Mouse (Mus musculus) ES-E14 (cell line): ENCODE results near the gene Sccpdh. TPM values are rescaled to one million over a fixed set of nuclear protein-coding genes. Genes with fewer than 3 reads are reported as not detected.
"Not testable (repeated sequence)": the region's sequence is repeated elsewhere in the genome, so short reads cannot be mapped to it uniquely, and the experiment has no call there.

ENCODE experiments used
- DNase-seq: peaks from one replicate; pipeline ENCODE4 v3.0.0-alpha.2; 2013; ENCODE audit warnings: low read depth, low spot score
- H3K27ac ChIP-seq: 2 replicates; pipeline ENCODE4 v1.5.1; 2012; ENCODE audit warnings: low read depth, mild to moderate bottlenecking, low read length, moderate library complexity, mixed read lengths; ENCODE audit not compliant: poor library complexity, insufficient read depth, severe bottlenecking
- H3K36me3 ChIP-seq: 2 replicates; pipeline ENCODE4 v1.6.1; 2012; ENCODE audit warnings: mild to moderate bottlenecking, low read length, moderate library complexity, mixed read lengths; ENCODE audit not compliant: control insufficient read depth, poor library complexity, insufficient read depth, severe bottlenecking
- H3K4me1 ChIP-seq, 2 experiments: fragments of 150-350 bp in 1 of 2; sonication (generic) in 1 of 2; 2 replicates each; pipeline ENCODE4 v1.6.1; 2012; ENCODE audit warnings: low read length in 2 of 2, mild to moderate bottlenecking in 1 of 2, mixed read lengths in 1 of 2; ENCODE audit not compliant: control insufficient read depth in 2 of 2, insufficient read depth in 2 of 2, poor library complexity in 1 of 2
- H3K4me3 ChIP-seq, 2 experiments: fragments of 150-350 bp in 1 of 2; sonication (generic) in 1 of 2; 2 replicates each; pipeline ENCODE4 v1.5.1; 2012; ENCODE audit warnings: low read length in 2 of 2, low read depth in 1 of 2, mild to moderate bottlenecking in 1 of 2, mixed read lengths in 1 of 2; ENCODE audit not compliant: insufficient read depth in 1 of 2, poor library complexity in 1 of 2, severe bottlenecking in 1 of 2
- H3K9ac ChIP-seq: 2 replicates; pipeline ENCODE4 v1.6.1; 2012; ENCODE audit warnings: low read depth, mild to moderate bottlenecking, low read length, mixed read lengths; ENCODE audit not compliant: poor library complexity, insufficient read depth, severe bottlenecking
- H3K9me3 ChIP-seq: fragments of 150-350 bp; sonication (generic); 2 replicates; pipeline ENCODE4 v1.6.1; 2012; ENCODE audit warnings: low read depth, mild to moderate bottlenecking, low read length; ENCODE audit not compliant: control insufficient read depth, insufficient read depth
- CHD2 ChIP-seq: IDR thresholded peaks from 2 replicates; pipeline ENCODE4 v1.6.1; 2014; ENCODE audit warnings: mild to moderate bottlenecking, low read depth, low read length, inconsistent platforms
- HCFC1 ChIP-seq: IDR thresholded peaks from 2 replicates; pipeline ENCODE4 v1.6.1; 2012; ENCODE audit warnings: low read length, inconsistent platforms, borderline replicate concordance; ENCODE audit not compliant: insufficient read depth
- MAFK ChIP-seq: IDR thresholded peaks from 2 replicates; pipeline ENCODE4 v1.6.1; 2014; ENCODE audit warnings: mild to moderate bottlenecking, low read depth, low read length, inconsistent platforms; ENCODE audit not compliant: insufficient read depth
- ZC3H11A ChIP-seq: IDR thresholded peaks from 2 replicates; pipeline ENCODE4 v1.6.1; 2012; ENCODE audit warnings: low read depth, mild to moderate bottlenecking, inconsistent platforms, low read length, borderline replicate concordance
- ZNF384 ChIP-seq: IDR thresholded peaks from 2 replicates; pipeline ENCODE4 v1.6.1; 2012; ENCODE audit warnings: low read depth, low read length, inconsistent platforms
- in situ Hi-C, 2 experiments: fragments of 600-800 bp; cut with MboI; formaldehyde crosslinking; loops; one replicate each; pipeline ENCODE4 v1.15.1; 2025; ENCODE audit warnings: low sequenced_read_pairs in 2 of 2, inconsistent platforms in 1 of 2; ENCODE audit not compliant: unreplicated experiment in 2 of 2
- total RNA-seq: library from RNA; depleted of rRNA; stranded (reverse); fragments of 300-350 nt; gene quantifications from 2 replicates; pipeline ENCODE4 v1.2.3, GENCODE M21; 2012

Gene Sccpdh
- total RNA-seq, 1 experiment: 35.8 TPM

DNA sequence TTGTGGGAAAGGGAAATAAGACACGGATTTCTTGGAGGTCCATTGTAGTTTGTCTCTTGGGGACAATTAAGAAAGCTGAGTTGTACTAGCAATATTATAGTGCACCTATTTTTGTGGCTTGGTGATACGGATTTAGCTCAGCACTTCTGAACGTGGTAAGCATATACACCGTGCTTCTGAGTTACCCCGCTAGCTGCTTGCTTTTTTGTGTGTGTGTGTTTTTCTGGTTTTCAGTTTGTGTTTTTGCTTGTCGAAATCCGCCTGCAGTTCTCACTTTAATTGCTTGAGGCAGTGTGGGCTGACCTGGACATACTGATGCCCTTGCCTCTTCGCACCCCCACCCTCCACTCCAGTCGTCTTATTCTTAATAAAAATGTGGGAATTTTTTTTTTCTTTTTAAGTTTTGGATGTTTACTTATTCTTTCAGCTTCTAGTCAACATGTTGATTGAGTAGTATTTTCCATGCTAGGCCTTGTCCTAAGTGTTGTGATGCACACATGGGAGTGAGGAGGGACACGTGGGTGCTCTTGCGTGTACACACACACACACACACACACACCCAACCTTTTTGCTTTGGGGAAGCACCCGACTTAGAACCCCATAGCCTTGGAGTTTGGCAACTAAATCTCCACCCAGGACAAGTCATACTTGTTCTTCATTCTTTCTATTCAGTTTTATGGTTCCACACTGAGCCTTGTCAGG lies 977 bp downstream of the Sccpdh start:
- in situ Hi-C loops: no loop called here
- H3K4me3 ChIP-seq: peak overlapping the region; percentile 90 to 93
- TF ChIP-seq ZC3H11A: no peak
- no peak for TF ChIP-seq MAFK
- no peak for TF ChIP-seq HCFC1
- no peak for TF ChIP-seq CHD2
- no peak for TF ChIP-seq ZNF384
- no peak for DNase-seq
- no peaks in the 10 kb centered on the region for H3K4me1 ChIP-seq
- H3K9ac ChIP-seq: peak overlapping the region; percentile 80; the same call in 1 of the 2 replicates
- H3K36me3 ChIP-seq: 0 out of 2 replicates have a peak, but pooled peaks cover 2% of the 10 kb centered on the region
- no peaks in the 10 kb centered on the region for H3K9me3 ChIP-seq
- H3K27ac ChIP-seq: no peak overlapping the region

DNA sequence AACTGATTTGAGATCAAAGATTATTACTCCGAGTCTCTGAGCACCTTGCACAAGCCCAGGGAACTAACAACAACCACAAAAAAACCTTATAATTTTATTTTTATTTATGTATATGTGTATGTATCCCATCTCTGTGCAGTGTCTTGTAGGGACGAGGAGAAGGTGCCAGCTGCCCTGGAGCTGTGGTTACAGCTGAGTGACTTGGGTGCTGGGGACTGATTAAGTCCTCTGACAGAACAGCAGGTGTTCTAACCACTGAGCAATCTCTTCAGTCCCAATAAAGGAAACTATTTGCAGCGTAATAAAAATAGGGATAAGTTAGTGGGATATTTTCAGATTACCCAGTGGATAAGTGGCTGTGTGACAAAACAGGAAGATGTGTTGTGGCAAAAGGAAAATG lies 6.3 kb downstream of the Sccpdh start:
- no peak for DNase-seq
- H3K4me1 ChIP-seq: peaks cover 0 to 2% of the 10 kb centered on the region in 2 experiments; a peak in 1 of 4 replicates
- in situ Hi-C loops: no loop called here
- H3K27ac ChIP-seq: no peak overlapping the region
- H3K36me3 ChIP-seq: 0 out of 2 replicates have a peak, but pooled peaks cover 2% of the 10 kb centered on the region
- H3K9ac ChIP-seq: no peak overlapping the region
- TF ChIP-seq ZNF384: no peak
- TF ChIP-seq MAFK: no peak
- TF ChIP-seq HCFC1: no peak
- TF ChIP-seq CHD2: no peak
- no peak for TF ChIP-seq ZC3H11A
- no peak overlapping the region for H3K4me3 ChIP-seq
- no peaks in the 10 kb centered on the region for H3K9me3 ChIP-seq

DNA sequence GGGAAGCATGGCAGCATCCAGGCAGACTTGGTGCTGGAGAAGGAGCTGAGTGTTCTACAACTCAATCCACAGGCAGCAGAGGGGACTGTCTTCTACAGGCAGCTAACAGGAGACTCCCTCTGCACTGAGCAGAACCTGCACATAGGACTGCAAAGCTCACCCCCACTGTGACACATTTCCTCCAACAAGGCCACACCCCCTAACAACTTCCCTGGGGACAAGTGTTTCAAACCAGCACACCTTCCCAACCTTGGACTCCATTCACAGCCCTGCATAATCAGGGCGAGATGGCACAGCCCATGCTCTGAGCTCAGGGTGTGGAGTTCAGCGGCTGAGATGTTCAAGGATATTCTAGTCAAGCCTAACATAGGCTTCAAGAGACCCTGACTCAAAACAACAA lies 9.0 kb downstream of the Sccpdh start:
- in situ Hi-C loops: no loop called here
- 0 out of 2 replicates have a peak, but pooled peaks cover 2% of the 10 kb centered on the region for H3K36me3 ChIP-seq

DNA sequence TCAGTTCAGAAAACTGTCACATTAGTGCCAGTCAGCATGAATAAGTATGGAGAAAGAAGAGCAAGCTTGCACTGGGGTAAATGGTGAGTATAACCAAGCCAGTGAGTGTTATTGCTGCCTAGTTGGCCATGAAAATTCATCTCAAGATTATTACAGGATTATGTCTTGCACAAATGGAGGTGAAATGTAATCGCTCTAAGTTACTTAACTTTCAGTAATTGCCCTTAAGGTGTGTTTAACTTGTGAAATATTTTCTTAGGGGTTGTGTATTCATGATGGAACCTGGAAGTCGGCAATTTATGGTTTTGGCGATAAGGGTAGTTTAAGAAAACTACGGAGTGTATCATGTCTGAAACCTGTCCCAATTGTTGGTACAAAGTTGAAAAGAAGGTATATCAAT lies 11.3 kb downstream of the Sccpdh start:
- H3K27ac ChIP-seq: no peak overlapping the region
- H3K36me3 ChIP-seq: no peaks in the 10 kb centered on the region
- H3K9me3 ChIP-seq: no peaks in the 10 kb centered on the region
- no peak for DNase-seq
- in situ Hi-C loops: no loop called here
- TF ChIP-seq MAFK (no peak), HCFC1 (no peak), CHD2 (no peak), ZC3H11A (no peak), ZNF384 (no peak)
- peaks cover 0 to 2% of the 10 kb centered on the region in 2 experiments; a peak in 1 of 4 replicates for H3K4me1 ChIP-seq
- no peak overlapping the region for H3K4me3 ChIP-seq
- H3K9ac ChIP-seq: no peak overlapping the region

More for the DNA sequence above, 9.0 kb downstream of the Sccpdh start:
- Histone ChIP-seq H3K4me3 (no peak overlapping the region), H3K9me3 (no peaks in the 10 kb centered on the region), H3K27ac (no peak overlapping the region), H3K9ac (no peak overlapping the region), H3K4me1 (peaks cover 0 to 2% of the 10 kb centered on the region in 2 experiments; a peak in 1 of 4 replicates)
- no peak for TF ChIP-seq ZC3H11A
- TF ChIP-seq HCFC1: no peak
- TF ChIP-seq MAFK: no peak
- TF ChIP-seq ZNF384: no peak
- DNase-seq: peak; percentile 43

DNA sequence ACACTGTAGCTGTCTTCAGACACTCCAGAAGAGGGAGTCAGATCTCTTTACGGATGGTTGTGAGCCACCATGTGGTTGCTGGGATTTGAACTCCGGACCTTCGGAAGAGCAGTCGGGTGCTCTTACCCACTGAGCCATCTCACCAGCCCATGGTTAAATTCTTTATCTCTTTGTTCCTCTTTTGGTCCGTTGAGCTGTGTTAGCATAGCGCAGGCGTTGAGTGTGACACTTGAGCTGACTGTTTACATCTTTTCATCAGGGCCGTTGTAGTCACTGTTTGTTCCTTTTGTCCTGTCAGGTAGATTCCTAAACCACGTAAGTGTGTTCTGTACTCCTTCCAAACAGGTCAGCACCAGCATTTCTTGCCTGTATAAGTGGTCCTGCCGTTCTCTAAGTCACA lies 14.7 kb downstream of the Sccpdh start:
- H3K4me1 ChIP-seq, H3K36me3 ChIP-seq, DNase-seq, in situ Hi-C loops, H3K4me3 ChIP-seq, H3K9me3 ChIP-seq, H3K27ac ChIP-seq, H3K9ac ChIP-seq: not testable (repeated sequence)
